Mouse (Mus musculus) C2C12 (cell line): ENCODE data around the gene Itpr1.

Source experiments
- CTCF ChIP-seq: IDR thresholded peaks from one replicate; pipeline ENCODE4 v1.5.1; 2011; ENCODE audit not compliant: control insufficient read depth, insufficient read depth, insufficient read length
- MAX ChIP-seq: IDR thresholded peaks from one replicate; pipeline ENCODE4 v1.6.1; 2011; ENCODE audit warnings: mild to moderate bottlenecking, control low read depth
- MYOD1 ChIP-seq: IDR thresholded peaks from one replicate; pipeline ENCODE4 v1.6.1; 2011; ENCODE audit warnings: low read depth; ENCODE audit not compliant: control insufficient read depth, insufficient read length
- MYOG ChIP-seq: IDR thresholded peaks from one replicate; pipeline ENCODE4 v1.6.1; 2011; ENCODE audit not compliant: control insufficient read depth, insufficient read length; ENCODE audit errors: extremely low read depth

DNA sequence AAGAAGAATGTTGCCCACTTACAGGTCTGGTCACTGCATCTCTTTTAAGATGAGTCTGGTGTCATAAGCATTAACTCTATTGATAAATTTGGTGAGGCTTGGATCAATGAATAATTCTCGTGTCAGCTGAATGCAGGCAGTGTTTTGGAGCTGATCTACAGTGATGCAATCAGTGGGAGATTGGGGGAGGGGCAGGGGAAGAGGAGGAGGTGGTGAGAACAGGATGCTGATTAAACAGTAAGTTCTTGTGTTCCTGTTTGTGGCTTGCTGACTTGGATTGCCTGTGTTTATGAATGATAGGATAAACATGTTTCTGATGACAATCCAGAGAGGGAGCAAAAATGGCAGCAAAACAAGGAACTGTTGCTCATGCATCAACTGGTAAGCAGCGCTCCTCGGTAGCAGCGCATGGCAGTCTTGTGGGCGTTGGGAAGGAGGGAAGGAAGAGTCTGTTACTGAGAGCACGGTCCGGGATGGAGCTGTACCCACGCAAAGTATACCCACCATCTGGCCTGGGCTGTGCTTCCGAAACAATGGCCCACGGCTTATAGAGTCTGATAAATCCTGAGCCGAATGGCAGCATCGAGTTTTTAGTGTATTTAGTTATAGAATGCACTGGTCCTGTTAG is 64.1 kb downstream of the Itpr1 start:
- TF ChIP-seq CTCF (no peak), MAX (no peak), MYOD1 (no peak), MYOG (no peak)
